8 mouse cellular contexts compared by ENCODE assay signal in the genomic region with DNA sequence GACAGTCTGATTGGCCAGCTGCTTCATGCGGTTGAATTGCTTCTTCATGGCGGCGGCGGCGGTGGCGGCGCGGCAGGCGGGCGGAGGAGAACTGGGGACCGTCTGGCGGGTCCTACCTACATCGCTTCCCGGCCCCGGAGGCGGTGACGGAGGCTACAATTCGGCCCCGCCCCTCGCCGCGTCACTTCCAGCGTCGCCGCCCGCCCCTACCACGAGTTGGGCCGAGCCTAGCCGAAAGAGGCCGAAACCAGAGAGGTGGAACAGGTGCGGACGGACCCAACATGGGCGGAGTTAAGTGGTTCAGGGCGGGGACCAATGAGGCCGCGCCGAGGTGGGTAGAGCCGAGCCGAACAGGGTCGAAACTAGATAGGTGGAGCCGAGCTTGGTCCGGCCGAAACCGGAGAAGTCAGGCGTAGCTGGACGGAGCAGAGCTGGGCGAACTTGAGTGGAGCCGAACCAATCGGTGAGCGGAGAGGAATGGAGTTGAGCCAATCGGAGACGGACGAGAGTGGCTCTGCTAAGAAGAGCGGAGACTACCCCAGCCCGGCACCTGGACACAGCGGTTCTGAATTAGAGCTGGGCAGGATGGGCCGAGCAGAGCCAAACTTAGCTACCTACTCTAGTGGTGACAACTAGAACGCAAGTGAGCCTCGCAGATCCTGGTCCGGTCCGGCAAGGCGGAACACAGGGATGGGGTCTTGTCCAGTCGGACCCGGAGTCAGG. TPM values are rescaled to one million over a fixed set of nuclear protein-coding genes. Genes with fewer than 3 reads are reported as not detected.
DNase-seq lines count a peak whose midpoint lies in the region; ATAC-seq lines count a peak whose summit lies in the region.

A gene (plus strand): TSS at position 26 of the 723 bp plus-strand sequence.
A gene (minus strand): TSS at position 157 of the 723 bp plus-strand sequence.

- 0 out of 2 replicates have a peak, but pooled peaks cover 3% of the 10 kb centered on the region for H3K27me3 ChIP-seq in heart, embryonic 13.5 days (replicated peaks)
- H3K27me3 ChIP-seq in liver, embryonic 12.5 days (replicated peaks), result no peaks in the 10 kb centered on the region
- no peaks in the 10 kb centered on the region for H3K27me3 ChIP-seq in stomach, embryonic 15.5 days (replicated peaks)

- no peaks in the 10 kb centered on the region for H3K36me3 ChIP-seq in heart, embryonic 13.5 days
- no peaks in the 10 kb centered on the region for H3K36me3 ChIP-seq in liver, embryonic 12.5 days
- no peaks in the 10 kb centered on the region for H3K36me3 ChIP-seq in stomach, embryonic 15.5 days

- peak within 1 kb of the TSS; percentile 95 for H3K9ac ChIP-seq in heart, embryonic 13.5 days
- peak within 1 kb of the TSS; percentile 95 for H3K9ac ChIP-seq in liver, embryonic 12.5 days
- peak within 1 kb of the TSS; percentile 75 for H3K9ac ChIP-seq in stomach, embryonic 15.5 days

- H3K4me2 ChIP-seq in heart, embryonic 13.5 days, result peak within 1 kb of the TSS; percentile 94
- peak within 1 kb of the TSS; percentile 93 for H3K4me2 ChIP-seq in liver, embryonic 12.5 days
- peak within 1 kb of the TSS; percentile 85 for H3K4me2 ChIP-seq in stomach, embryonic 15.5 days

- no peaks in the 10 kb centered on the region for H3K9me3 ChIP-seq in heart, embryonic 13.5 days
- no peaks in the 10 kb centered on the region for H3K9me3 ChIP-seq in liver, embryonic 12.5 days (replicated peaks)
- H3K9me3 ChIP-seq in stomach, embryonic 15.5 days, result no peaks in the 10 kb centered on the region

- peak; percentile 98 for DNase-seq in CD4-positive, CD25-positive, alpha-beta regulatory T cell, adult 2 months (ENCODE audit: low read depth, low spot score)
- DNase-seq in fat pad, adult 2 months (ENCODE audit: extremely low read depth, low read depth, low spot score), result peak; percentile 79
- DNase-seq in kidney, postnatal 10 days, result peak; percentile 99
- peak; percentile 95 to 96 for DNase-seq in natural killer cell, adult 2 months (ENCODE audit: low spot score in 2 of 2)

- WGBS in heart, embryonic 13.5 days, result under 1% methylated on average over 64 of the region's 64 CpGs
- 1% methylated on average over 61 of the region's 64 CpGs for WGBS in liver, embryonic 12.5 days (ENCODE audit: insufficient replicate concordance)
- WGBS in stomach, embryonic 15.5 days, result under 1% methylated on average over 64 of the region's 64 CpGs

- peak; percentile 97 for ATAC-seq in heart, embryonic 13.5 days (ENCODE audit: extremely low read depth, insufficient number of reproducible peaks, low FRiP score, low TSS enrichment)
- peak; percentile 96 for ATAC-seq in liver, embryonic 12.5 days
- peak; percentile 98 for ATAC-seq in stomach, embryonic 15.5 days (ENCODE audit: insufficient read depth, low FRiP score, low read depth)

- H3K27ac ChIP-seq in brown adipose tissue, adult 24 weeks (replicated peaks; ENCODE audit: low read depth, low read length), result peak within 1 kb of the TSS; percentile 77
- H3K27ac ChIP-seq in heart, embryonic 13.5 days (replicated peaks), result peak within 1 kb of the TSS; percentile 93
- peak within 1 kb of the TSS; percentile 92 for H3K27ac ChIP-seq in liver, embryonic 12.5 days
- peak within 1 kb of the TSS; percentile 91 for H3K27ac ChIP-seq in stomach, embryonic 15.5 days

- H3K4me1 ChIP-seq in brown adipose tissue, adult 24 weeks (ENCODE audit: control insufficient read depth, insufficient read depth, insufficient read length, low read length), result peaks cover 28% of the 10 kb centered on the region
- H3K4me1 ChIP-seq in heart, embryonic 13.5 days, result peaks cover 46% of the 10 kb centered on the region
- peaks cover 57% of the 10 kb centered on the region for H3K4me1 ChIP-seq in liver, embryonic 12.5 days
- peaks cover 33% of the 10 kb centered on the region for H3K4me1 ChIP-seq in stomach, embryonic 15.5 days

- peak within 1 kb of the TSS; percentile 62 for H3K4me3 ChIP-seq in brown adipose tissue, adult 24 weeks (ENCODE audit: insufficient read depth, low read depth, low read length)
- peak within 1 kb of the TSS; percentile 90 for H3K4me3 ChIP-seq in heart, embryonic 13.5 days
- peak within 1 kb of the TSS; percentile 94 for H3K4me3 ChIP-seq in liver, embryonic 12.5 days
- peak within 1 kb of the TSS; percentile 88 for H3K4me3 ChIP-seq in stomach, embryonic 15.5 days (replicated peaks)

RNA-seq across cellular contexts. Expression of the first gene that starts in this region (rescaled TPM):
- 34.2 and 35.1 TPM in 2 replicates for polyA plus RNA-seq in brown adipose tissue, adult 24 weeks (2012; ENCODE audit: insufficient read depth, insufficient read length, missing spikeins)
- 36.7 and 37.3 TPM in 2 replicates for polyA plus RNA-seq in heart, embryonic 13.5 days (2015; fragmentation: Nextera tagmentation; extraction: Ambion mirVana)
- 33.4 and 34.4 TPM in 2 replicates for polyA plus RNA-seq in liver, embryonic 12.5 days (2016; fragmentation: Nextera tagmentation; extraction: Ambion mirVana)
- 43.3 and 45.7 TPM in 2 replicates for polyA plus RNA-seq in stomach, embryonic 15.5 days (2015; fragmentation: Nextera tagmentation; extraction: Ambion mirVana)

RNA-seq across cellular contexts. Expression of the second gene that starts in this region (rescaled TPM):
- polyA plus RNA-seq in brown adipose tissue, adult 24 weeks (2012; ENCODE audit: insufficient read depth, insufficient read length, missing spikeins), result 6.8 and 8.6 TPM in 2 replicates
- polyA plus RNA-seq in heart, embryonic 13.5 days (2015; fragmentation: Nextera tagmentation; extraction: Ambion mirVana), result 16.3 and 17.5 TPM in 2 replicates
- polyA plus RNA-seq in liver, embryonic 12.5 days (2016; fragmentation: Nextera tagmentation; extraction: Ambion mirVana), result 16.7 TPM in 2 replicates
- 16.2 and 19.9 TPM in 2 replicates for polyA plus RNA-seq in stomach, embryonic 15.5 days (2015; fragmentation: Nextera tagmentation; extraction: Ambion mirVana)

Comparison
In these comparisons a context has a peak if more than half of its experiments do, and no peak if none do; other contexts are left out.
1. Peak in every context shown above with its lines: DNase-seq, ATAC-seq, H3K4me3 ChIP-seq and H3K27ac ChIP-seq.